Mouse (Mus musculus) erythroblast, adult 5-6 weeks (primary cell): ENCODE results near the gene Ubac2. TPM values are rescaled to one million over a fixed set of nuclear protein-coding genes. Genes with fewer than 3 reads are reported as not detected.

Experiments
- ATAC-seq: replicated peaks from 2 replicates; pipeline ENCODE4 v1.8.0; 2016; ENCODE audit warnings: moderate number of reproducible peaks, mild to moderate bottlenecking, moderate TSS enrichment, inconsistent platforms; ENCODE audit not compliant: poor library complexity, low FRiP score, severe bottlenecking
- total RNA-seq, 2 experiments: library from RNA; stranded (forward) in 1 of 2; stranded (reverse) in 1 of 2; fragments of 150-400 nt in 1 of 2; fragments of 200-764, 138-1000 nt in 1 of 2; gene quantifications; 2 replicates each; pipeline versions ENCODE4 v1.2.3 to v1.2.4; 2015 to 2017; ENCODE audit warnings: low replicate concordance in 2 of 2

Ubac2 gene
- total RNA-seq, 2 experiments from 2014 or later: 5.8 to 7.7 TPM

GRCm38 (mm10) chr14:121920511-121921124 lies 42.2 kb downstream of the Ubac2 start:
- ATAC-seq: peak; percentile 44; the same call in 1 of the 2 replicates

- no peak for ATAC-seq
These were observed 43.6 kb downstream of the Ubac2 start for GRCm38 (mm10) chr14:121922016-121922415.

- ATAC-seq: no peak
These were observed 44.3 kb downstream of the Ubac2 start for GRCm38 (mm10) chr14:121922731-121923130.

GRCm38 (mm10) chr14:121924876-121925275 lies 46.5 kb downstream of the Ubac2 start:
- no peak for ATAC-seq

DNA sequence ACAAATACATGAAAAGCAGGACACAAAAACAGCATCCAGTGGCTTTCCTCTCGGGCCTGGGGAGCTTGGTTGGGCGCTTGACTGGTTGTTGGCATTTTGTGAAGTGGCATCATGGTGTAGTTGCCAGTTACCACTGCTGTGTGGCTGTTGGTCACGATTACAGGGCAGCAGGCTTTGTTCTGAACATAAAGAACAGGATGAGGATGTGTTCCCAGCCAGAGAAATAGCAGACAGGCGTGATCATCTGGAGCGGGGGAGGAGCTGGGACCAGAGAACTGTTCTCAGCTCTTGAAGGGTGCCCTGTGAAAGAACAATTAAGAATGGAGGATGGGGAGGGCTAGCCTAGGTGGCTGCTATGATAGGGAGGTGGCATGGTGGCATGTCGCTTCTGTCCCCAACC lies 48.5 kb downstream of the Ubac2 start:
- no peak for ATAC-seq

GRCm38 (mm10) chr14:121927451-121927850 lies 49.0 kb downstream of the Ubac2 start:
- ATAC-seq: no peak

DNA sequence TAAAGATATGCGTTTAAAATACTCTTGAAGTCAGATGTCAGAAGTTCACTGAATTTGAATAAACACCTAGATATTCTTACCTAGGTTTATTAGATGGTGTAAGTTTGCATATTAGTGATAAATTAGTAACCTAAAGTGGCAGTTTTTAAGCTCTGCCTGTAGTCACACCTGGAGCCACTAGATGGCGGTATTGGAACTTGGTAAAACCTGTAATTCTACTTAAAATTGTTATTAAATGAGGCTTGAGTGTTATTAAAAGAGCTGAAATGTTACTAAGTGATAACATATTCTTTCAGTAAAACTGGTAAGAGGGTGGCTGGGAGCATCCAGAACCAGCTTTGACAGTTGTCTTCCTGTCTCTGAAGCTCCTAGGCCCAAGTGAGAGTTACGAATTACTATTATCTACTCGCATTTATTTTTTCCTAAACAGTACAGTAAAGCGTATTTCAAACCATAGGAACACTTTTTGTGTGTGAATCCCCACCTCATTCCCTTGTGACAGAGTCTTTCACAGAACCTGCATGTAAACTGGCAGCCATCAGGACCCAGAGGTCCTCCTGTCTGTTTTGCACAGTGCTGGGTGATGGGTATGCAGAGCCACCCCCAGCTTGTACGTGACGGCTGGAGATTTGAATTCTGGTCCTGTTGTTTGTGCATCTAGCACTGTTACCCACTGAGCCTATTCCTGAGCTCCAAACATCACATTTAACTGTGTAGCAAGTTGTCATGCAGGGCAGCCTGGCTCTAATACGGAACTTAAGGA lies 50.1 kb downstream of the Ubac2 start:
- peak; percentile 67 for ATAC-seq

DNA sequence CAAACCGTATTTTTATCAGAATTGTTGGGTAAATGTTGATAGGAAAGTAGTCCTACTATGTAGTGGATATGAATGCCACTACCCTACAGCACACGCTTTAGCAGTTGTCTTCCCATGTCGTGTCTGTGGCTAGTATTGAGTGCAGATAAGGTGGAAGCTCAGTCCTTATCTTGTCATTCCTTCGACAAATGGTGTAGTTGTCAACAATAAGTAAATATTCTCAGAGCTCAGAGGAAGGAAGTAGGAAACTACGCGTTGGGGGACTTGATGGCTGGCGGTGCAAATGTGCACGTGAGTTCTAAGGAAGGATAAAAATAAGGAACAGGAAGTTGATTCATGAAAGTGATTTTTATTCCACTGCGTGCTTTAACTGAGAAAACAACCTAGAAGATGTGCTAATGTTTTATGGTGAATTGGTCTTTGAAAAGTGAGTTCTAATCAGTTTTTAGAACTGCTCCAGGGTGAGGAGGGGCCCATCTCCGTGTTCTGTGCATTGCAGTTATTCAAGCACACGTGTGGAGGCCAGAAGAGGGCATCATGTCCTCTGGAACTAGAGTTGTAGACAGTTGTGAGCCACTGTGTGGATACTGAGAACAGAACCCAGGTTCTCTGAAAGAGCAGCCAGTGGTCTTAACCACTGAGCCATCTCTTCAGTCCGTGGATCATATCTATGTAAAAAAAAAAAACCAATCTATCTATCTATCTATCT lies 51.0 kb downstream of the Ubac2 start:
- ATAC-seq: peak; percentile 60; the same call in 1 of the 2 replicates

DNA sequence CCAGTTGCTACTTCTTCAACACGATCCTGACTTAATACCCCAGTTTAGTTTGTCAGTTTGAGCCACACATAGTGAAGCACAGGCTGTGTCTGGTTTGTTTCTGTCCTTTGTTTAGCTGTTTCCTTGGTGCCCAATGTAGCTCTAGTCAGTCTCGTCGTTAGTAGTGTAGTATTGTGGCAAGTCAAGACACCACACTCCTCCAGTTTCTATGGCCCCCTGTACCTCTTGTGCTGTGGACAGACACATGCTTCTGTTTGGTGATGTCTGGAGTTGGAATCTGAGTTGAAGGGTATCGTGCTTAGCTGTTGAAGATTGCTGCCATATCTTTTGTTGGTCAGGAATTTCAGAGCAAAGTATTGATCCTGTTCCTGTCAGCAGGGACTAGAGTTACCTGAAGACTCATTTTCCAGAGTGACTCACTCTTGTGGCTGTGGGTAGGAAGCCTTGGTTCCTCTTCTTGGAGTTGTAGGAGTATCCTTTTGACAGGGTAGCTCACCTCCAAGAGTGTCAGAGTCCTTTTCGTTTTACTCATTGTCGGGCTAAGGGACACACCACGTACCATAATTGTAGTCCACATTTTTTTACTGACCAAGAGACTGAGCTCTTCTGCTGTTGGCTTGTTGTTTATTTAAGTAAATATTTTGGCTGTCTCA lies 52.4 kb downstream of the Ubac2 start:
- ATAC-seq: no peak

GRCm38 (mm10) chr14:121931594-121931993 lies 53.2 kb downstream of the Ubac2 start:
- ATAC-seq: no peak

DNA sequence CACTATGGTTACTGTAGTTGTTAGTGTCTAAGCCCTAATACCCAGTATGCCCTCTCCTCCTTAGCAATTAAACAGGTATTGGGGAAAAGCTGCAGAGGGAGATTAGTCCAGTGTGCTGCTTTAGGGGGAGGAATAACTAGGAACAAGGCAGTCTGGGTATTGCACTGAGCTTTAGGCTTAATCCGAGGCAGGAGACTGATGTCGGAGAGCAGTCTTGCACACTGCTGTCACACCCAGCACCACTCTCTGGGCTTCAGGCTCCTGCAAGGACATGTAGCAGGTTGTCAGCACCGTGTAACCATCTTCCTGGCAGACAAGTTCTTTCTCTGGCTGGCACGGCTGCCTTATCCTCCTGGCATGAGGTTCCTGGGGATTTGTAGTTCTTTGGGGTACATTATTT lies 53.8 kb downstream of the Ubac2 start:
- ATAC-seq: no peak

GRCm38 (mm10) chr14:121933906-121934596 lies 55.6 kb downstream of the Ubac2 start:
- ATAC-seq: no peak

- no peak for ATAC-seq
These were observed 56.2 kb downstream of the Ubac2 start for GRCm38 (mm10) chr14:121934597-121934946.

DNA sequence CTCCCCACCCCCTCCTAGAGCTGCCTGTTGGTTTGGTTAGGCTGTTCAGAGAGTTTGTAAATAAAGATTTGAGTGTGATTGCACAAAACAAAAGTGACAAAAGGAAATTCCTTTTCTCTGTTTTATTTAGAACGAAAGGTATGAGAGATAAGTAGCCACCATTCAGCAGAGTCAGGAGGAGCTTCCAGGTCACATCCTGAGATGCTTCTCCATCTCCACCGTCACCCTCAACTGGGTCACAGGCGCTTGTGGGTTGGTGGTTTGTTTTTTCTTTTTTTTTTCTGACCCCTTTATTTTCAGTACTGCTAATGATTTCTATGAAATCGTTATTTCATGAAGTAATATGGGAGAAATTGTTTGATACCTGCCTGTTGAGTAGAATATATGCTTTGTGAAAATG lies 57.9 kb downstream of the Ubac2 start:
- no peak for ATAC-seq

DNA sequence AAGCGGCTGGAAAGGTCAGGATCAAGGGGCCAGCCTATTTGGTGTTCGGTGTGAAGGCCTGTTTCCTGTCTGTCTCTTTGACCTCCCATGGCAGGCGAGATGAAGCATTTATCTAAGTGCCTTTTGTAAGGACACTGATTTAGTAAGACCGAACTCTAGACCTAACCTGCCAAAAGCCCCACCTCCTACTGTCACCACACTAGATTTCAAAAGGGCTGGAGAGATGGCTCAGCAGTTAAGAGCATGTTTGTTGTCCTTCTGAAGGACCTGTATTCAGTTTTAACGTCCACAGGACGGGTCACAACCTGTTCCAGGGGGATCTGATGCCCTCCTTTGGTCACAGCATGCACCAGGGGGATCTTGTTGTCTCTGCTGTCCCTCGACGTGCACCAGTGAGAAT lies 58.4 kb downstream of the Ubac2 start:
- no peak for ATAC-seq

- 0 out of 2 replicates have a peak, but pooled peaks have one; percentile 43 for ATAC-seq
These were observed 59.3 kb downstream of the Ubac2 start for GRCm38 (mm10) chr14:121937601-121938255.

GRCm38 (mm10) chr14:121938256-121939191 lies 60.1 kb downstream of the Ubac2 start:
- no peak for ATAC-seq

GRCm38 (mm10) chr14:121939582-121939981 lies 61.2 kb downstream of the Ubac2 start:
- no peak for ATAC-seq
